Mouse (Mus musculus) C2C12 (cell line): ENCODE results near the gene Tmem178. TPM values are rescaled to one million over a fixed set of nuclear protein-coding genes. Genes with fewer than 3 reads are reported as not detected.
"Not testable (repeated sequence)": the region's sequence is repeated elsewhere in the genome, so short reads cannot be mapped to it uniquely, and the experiment has no call there.

Source experiments
- H3K27me3 ChIP-seq: one replicate; pipeline ENCODE4 v1.6.1; 2011; ENCODE audit not compliant: control insufficient read depth, insufficient read depth, insufficient read length
- H3K36me3 ChIP-seq: one replicate; pipeline ENCODE4 v1.6.1; 2011; ENCODE audit not compliant: control insufficient read depth, insufficient read depth
- H3K4me3 ChIP-seq: one replicate; pipeline ENCODE4 v1.5.1; 2011; ENCODE audit warnings: mild to moderate bottlenecking, control low read depth; ENCODE audit not compliant: poor library complexity, insufficient read depth, severe bottlenecking
- H3K79me2 ChIP-seq: one replicate; pipeline ENCODE4 v1.6.1; 2011; ENCODE audit not compliant: control insufficient read depth, insufficient read depth
- H3K79me3 ChIP-seq: one replicate; pipeline ENCODE4 v1.6.1; 2011; ENCODE audit warnings: low read depth, control low read depth
- H3ac ChIP-seq: one replicate; pipeline ENCODE3; 2011; ENCODE audit warnings: low read depth; ENCODE audit not compliant: control insufficient read depth, insufficient read length
- CEBPB ChIP-seq: IDR thresholded peaks from one replicate; pipeline ENCODE4 v1.6.1; 2011; ENCODE audit warnings: low read depth, mild to moderate bottlenecking, control low read depth, moderate library complexity
- CTCF ChIP-seq: IDR thresholded peaks from one replicate; pipeline ENCODE4 v1.5.1; 2011; ENCODE audit not compliant: control insufficient read depth, insufficient read depth, insufficient read length
- FOSL1 ChIP-seq: IDR thresholded peaks from one replicate; pipeline ENCODE4 v1.8.0; 2011; ENCODE audit warnings: mild to moderate bottlenecking, low read length; ENCODE audit not compliant: poor library complexity, insufficient read depth, severe bottlenecking
- MAX ChIP-seq: IDR thresholded peaks from one replicate; pipeline ENCODE4 v1.6.1; 2011; ENCODE audit warnings: mild to moderate bottlenecking, control low read depth
- MYOD1 ChIP-seq: IDR thresholded peaks from one replicate; pipeline ENCODE4 v1.6.1; 2011; ENCODE audit warnings: low read depth; ENCODE audit not compliant: control insufficient read depth, insufficient read length
- MYOG ChIP-seq: IDR thresholded peaks from one replicate; pipeline ENCODE4 v1.6.1; 2011; ENCODE audit not compliant: control insufficient read depth, insufficient read length; ENCODE audit errors: extremely low read depth
- USF1 ChIP-seq: IDR thresholded peaks from one replicate; pipeline ENCODE4 v1.6.1; 2011; ENCODE audit warnings: low read depth, mild to moderate bottlenecking, control low read depth, moderate library complexity
- polyA plus RNA-seq: library from polyadenylated mRNA; unstranded; fragments of >200 nt; fragmentation: generic; extraction: Trizol; gene quantifications from one replicate; pipeline ENCODE4 v1.2.1, GENCODE M21; 2012; ENCODE audit warnings: missing spikeins

Tmem178 gene
- polyA plus RNA-seq, 1 experiment, result not detected

- H3K27me3 ChIP-seq, result peaks cover 41% of the 10 kb centered on the region
- H3K36me3 ChIP-seq, result no peaks in the 10 kb centered on the region
- H3K4me3 ChIP-seq, result no peak overlapping the region
- no peaks in the 10 kb centered on the region for H3K79me3 ChIP-seq
- no peaks in the 10 kb centered on the region for H3K79me2 ChIP-seq
- no peak overlapping the region for H3ac ChIP-seq
- TF ChIP-seq CTCF (no peak), MYOG (no peak), MAX (no peak), CEBPB (no peak), MYOD1 (no peak), USF1 (no peak), FOSL1 (no peak)
These were observed 2.6 kb upstream of the Tmem178 start for GRCm38 (mm10) chr17:80941857-80942256.

- Histone ChIP-seq H3K79me3 (no peaks in the 10 kb centered on the region), H3K27me3 (peaks cover 43% of the 10 kb centered on the region), H3K36me3 (no peaks in the 10 kb centered on the region), H3ac (no peak overlapping the region), H3K79me2 (no peaks in the 10 kb centered on the region), H3K4me3 (no peak overlapping the region)
- TF ChIP-seq MYOD1, result no peak
- no peak for TF ChIP-seq USF1
- no peak for TF ChIP-seq CEBPB
- TF ChIP-seq FOSL1, result no peak
- TF ChIP-seq MYOG, result no peak
- no peak for TF ChIP-seq MAX
- no peak for TF ChIP-seq CTCF
These were observed 450 bp upstream of the Tmem178 start for GRCm38 (mm10) chr17:80943835-80944529.

- H3K79me2 ChIP-seq, H3ac ChIP-seq, H3K79me3 ChIP-seq, H3K4me3 ChIP-seq, H3K36me3 ChIP-seq: not testable (repeated sequence)
- peaks cover 45% of the 10 kb centered on the region for H3K27me3 ChIP-seq
These were observed 1.1 kb downstream of the Tmem178 start for GRCm38 (mm10) chr17:80945510-80945909.

GRCm38 (mm10) chr17:80946091-80946885 is 1.9 kb downstream of the Tmem178 start:
- no peak overlapping the region for H3ac ChIP-seq
- peaks cover 51% of the 10 kb centered on the region for H3K27me3 ChIP-seq
- no peak for TF ChIP-seq CEBPB
- TF ChIP-seq MAX, result no peak
- TF ChIP-seq CTCF, result no peak
- no peak for TF ChIP-seq MYOG
- no peak for TF ChIP-seq USF1
- no peak for TF ChIP-seq FOSL1
- TF ChIP-seq MYOD1, result no peak
- no peaks in the 10 kb centered on the region for H3K36me3 ChIP-seq
- H3K4me3 ChIP-seq, result no peak overlapping the region
- H3K79me3 ChIP-seq, result no peaks in the 10 kb centered on the region
- H3K79me2 ChIP-seq, result no peaks in the 10 kb centered on the region

- H3K79me3 ChIP-seq, result no peaks in the 10 kb centered on the region
- no peaks in the 10 kb centered on the region for H3K79me2 ChIP-seq
- no peak overlapping the region for H3ac ChIP-seq
- H3K36me3 ChIP-seq, result no peaks in the 10 kb centered on the region
- H3K27me3 ChIP-seq, result peaks cover 48% of the 10 kb centered on the region
- H3K4me3 ChIP-seq, result no peak overlapping the region
- TF ChIP-seq CEBPB (no peak), CTCF (no peak)
These were observed 2.9 kb downstream of the Tmem178 start for GRCm38 (mm10) chr17:80947075-80947960.
